Mouse (Mus musculus): ENCODE measurements at regions not wholly inside any gene's neighbourhood (a gene's known extent, or its start where the extent isn't known, plus 50 kb on each side); places are given as distances from the start of the nearest gene placed in this dataset.
A peak's percentile ranks its signal among the peaks of the same experiment; 100 is the strongest.

DNA sequence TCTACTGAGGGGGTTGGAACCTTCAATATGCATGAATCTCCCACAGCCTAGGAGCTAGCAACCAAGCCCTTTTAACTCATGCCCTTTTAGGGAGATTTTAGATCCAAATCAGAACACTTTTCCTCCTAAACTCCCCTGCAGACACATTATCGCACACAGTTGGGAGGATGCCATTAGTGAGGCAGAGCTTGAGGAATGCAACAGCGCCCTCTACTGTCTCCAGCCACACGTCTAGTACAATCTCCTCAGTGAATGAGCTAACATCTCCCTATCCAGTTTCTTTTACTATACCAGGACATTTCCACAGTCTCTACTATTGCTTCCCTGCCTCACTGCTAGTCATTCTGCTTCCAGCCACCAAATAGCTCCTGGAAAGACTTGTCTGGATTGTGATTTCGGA, 59.3 kb downstream of the 1700080O16Rik start:
- Histone ChIP-seq H3K4me3 (ENCODE audit: insufficient read depth, low read length) (no peak overlapping the region), H3K27ac (ENCODE audit: insufficient read depth, low read length) (no peak overlapping the region), H3K4me1 (ENCODE audit: control insufficient read depth, insufficient read depth, low read length) (no peaks in the 10 kb centered on the region)
- TF ChIP-seq CTCF (IDR thresholded peaks at IDR 0.05; ENCODE audit: extremely low read depth, insufficient read depth, low read length) = peak; percentile 74
- no peak for TF ChIP-seq POLR2A (IDR thresholded peaks at IDR 0.05; ENCODE audit: extremely low read depth, insufficient read depth, low read length)

DNA sequence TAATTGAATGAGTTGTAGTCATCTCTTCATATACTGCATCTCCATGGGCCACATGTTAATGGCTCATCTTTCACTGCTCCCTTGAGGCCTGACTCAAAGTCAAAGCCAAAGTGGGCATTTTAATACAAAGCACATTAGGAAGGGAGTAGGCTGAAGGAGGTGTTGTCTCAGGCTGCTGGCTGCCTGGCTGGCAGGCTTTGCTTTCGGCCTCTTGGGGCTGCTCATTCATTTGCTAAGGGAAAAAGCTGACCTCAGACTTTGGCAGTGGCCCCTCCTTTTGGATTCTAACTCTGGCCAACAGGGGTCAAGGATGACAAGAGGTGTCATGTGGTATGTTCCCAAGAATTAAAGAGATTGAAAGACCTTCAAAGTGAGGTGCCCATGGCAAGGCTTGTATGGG, 61.0 kb downstream of the 1700080O16Rik start:
- TF ChIP-seq POLR2A (IDR thresholded peaks at IDR 0.05; ENCODE audit: extremely low read depth, insufficient read depth, low read length) (no peak), CTCF (IDR thresholded peaks at IDR 0.05; ENCODE audit: extremely low read depth, insufficient read depth, low read length) (no peak)
- Histone ChIP-seq H3K4me1 (ENCODE audit: control insufficient read depth, insufficient read depth, low read length) (no peaks in the 10 kb centered on the region), H3K4me3 (ENCODE audit: insufficient read depth, low read length) (no peak overlapping the region), H3K27ac (ENCODE audit: insufficient read depth, low read length) (no peak overlapping the region)

GRCm38 (mm10) chrX:51910576-51910975, 62.0 kb downstream of the 1700080O16Rik start:
- TF ChIP-seq CTCF (IDR thresholded peaks at IDR 0.05; ENCODE audit: extremely low read depth, insufficient read depth, low read length) (no peak), POLR2A (IDR thresholded peaks at IDR 0.05; ENCODE audit: extremely low read depth, insufficient read depth, low read length) (no peak)
- Histone ChIP-seq H3K4me1 (ENCODE audit: control insufficient read depth, insufficient read depth, low read length) (no peaks in the 10 kb centered on the region), H3K27ac (ENCODE audit: insufficient read depth, low read length) (no peak overlapping the region), H3K4me3 (ENCODE audit: insufficient read depth, low read length) (no peak overlapping the region)

DNA sequence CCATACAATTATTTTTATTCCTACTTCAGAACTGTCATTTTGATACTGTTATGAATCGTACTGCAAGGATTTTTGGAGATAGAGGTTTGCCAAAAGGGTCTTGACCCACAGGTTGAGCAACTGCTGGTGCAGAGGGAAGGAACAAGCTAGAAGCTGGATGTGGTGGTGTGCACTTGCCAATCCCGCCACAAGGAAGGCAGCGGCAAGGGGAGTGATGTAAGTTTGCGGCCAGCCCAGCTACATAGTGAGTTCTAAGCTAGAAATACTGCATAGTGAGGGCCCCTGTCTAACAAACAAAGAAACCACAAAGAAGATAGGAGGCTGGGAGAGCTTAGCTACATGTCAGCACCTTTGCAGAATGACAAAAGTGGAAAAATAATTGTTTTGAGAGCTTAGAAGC, 74.1 kb downstream of the 1700080O16Rik start:
- no peak overlapping the region for H3K4me3 ChIP-seq (ENCODE audit: insufficient read depth, low read length)
- TF ChIP-seq POLR2A (IDR thresholded peaks at IDR 0.05; ENCODE audit: extremely low read depth, insufficient read depth, low read length) (no peak), CTCF (IDR thresholded peaks at IDR 0.05; ENCODE audit: extremely low read depth, insufficient read depth, low read length) (no peak)
- H3K4me1 ChIP-seq (ENCODE audit: control insufficient read depth, insufficient read depth, low read length) = no peaks in the 10 kb centered on the region
- H3K27ac ChIP-seq (ENCODE audit: insufficient read depth, low read length) = no peak overlapping the region

GRCm38 (mm10) chrX:51897059-51897458, 75.5 kb downstream of the 1700080O16Rik start:
- H3K4me3 ChIP-seq (ENCODE audit: insufficient read depth, low read length) = no peak overlapping the region
- H3K27ac ChIP-seq (ENCODE audit: insufficient read depth, low read length) = no peak overlapping the region
- TF ChIP-seq POLR2A (IDR thresholded peaks at IDR 0.05; ENCODE audit: extremely low read depth, insufficient read depth, low read length) (no peak), CTCF (IDR thresholded peaks at IDR 0.05; ENCODE audit: extremely low read depth, insufficient read depth, low read length) (no peak)
- H3K4me1 ChIP-seq (ENCODE audit: control insufficient read depth, insufficient read depth, low read length) = no peaks in the 10 kb centered on the region

GRCm38 (mm10) chrX:51895646-51896190, 76.9 kb downstream of the 1700080O16Rik start:
- Histone ChIP-seq H3K27ac (ENCODE audit: insufficient read depth, low read length) (no peak overlapping the region), H3K4me1 (ENCODE audit: control insufficient read depth, insufficient read depth, low read length) (no peaks in the 10 kb centered on the region), H3K4me3 (ENCODE audit: insufficient read depth, low read length) (no peak overlapping the region)
- TF ChIP-seq CTCF (IDR thresholded peaks at IDR 0.05; ENCODE audit: extremely low read depth, insufficient read depth, low read length) (peak; percentile 1; the same call in 1 of the 2 replicates), POLR2A (IDR thresholded peaks at IDR 0.05; ENCODE audit: extremely low read depth, insufficient read depth, low read length) (no peak)

- TF ChIP-seq CTCF (IDR thresholded peaks at IDR 0.05; ENCODE audit: extremely low read depth, insufficient read depth, low read length) (no peak), POLR2A (IDR thresholded peaks at IDR 0.05; ENCODE audit: extremely low read depth, insufficient read depth, low read length) (no peak)
Measured at GRCm38 (mm10) chrX:51892716-51893115, 79.9 kb downstream of the 1700080O16Rik start.

GRCm38 (mm10) chrX:51886129-51886528, 85.1 kb upstream of the Usp26 start:
- H3K4me3 ChIP-seq (ENCODE audit: insufficient read depth, low read length) = no peak overlapping the region
- H3K27ac ChIP-seq (ENCODE audit: insufficient read depth, low read length) = no peak overlapping the region
- TF ChIP-seq POLR2A (IDR thresholded peaks at IDR 0.05; ENCODE audit: extremely low read depth, insufficient read depth, low read length) (no peak), CTCF (IDR thresholded peaks at IDR 0.05; ENCODE audit: extremely low read depth, insufficient read depth, low read length) (no peak)
- H3K4me1 ChIP-seq (ENCODE audit: control insufficient read depth, insufficient read depth, low read length) = no peaks in the 10 kb centered on the region

More at GRCm38 (mm10) chrX:51892716-51893115, 79.9 kb downstream of the 1700080O16Rik start:
- no peaks in the 10 kb centered on the region for H3K4me1 ChIP-seq (ENCODE audit: control insufficient read depth, insufficient read depth, low read length)
- H3K27ac ChIP-seq (ENCODE audit: insufficient read depth, low read length) = no peak overlapping the region
- no peak overlapping the region for H3K4me3 ChIP-seq (ENCODE audit: insufficient read depth, low read length)

Data from cortical plate, adult 2 months (tissue).